Mouse (Mus musculus): ENCODE results near the gene Arhgap32.

The Arhgap32 gene

DNA sequence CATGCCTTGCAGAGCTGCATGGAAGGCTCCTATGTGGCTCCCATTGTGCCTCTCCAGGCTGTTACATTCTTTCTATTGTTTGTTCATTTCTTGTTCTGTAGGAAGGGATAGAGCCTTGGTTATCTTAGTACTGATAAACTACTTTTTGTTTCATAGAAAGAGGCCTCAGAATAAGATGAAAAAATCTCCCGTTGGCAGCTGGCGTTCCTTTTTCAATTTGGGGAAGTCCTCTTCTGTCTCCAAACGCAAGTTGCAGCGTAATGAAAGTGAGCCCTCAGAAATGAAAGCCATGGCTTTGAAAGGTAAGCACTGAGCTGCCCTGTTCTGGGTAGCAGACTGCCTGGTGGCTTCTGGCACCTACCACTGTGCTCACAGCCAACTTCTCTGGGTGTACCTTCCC is 134.6 kb downstream of the Arhgap32 start:
- no peak for DNase-seq (ENCODE audit: low spot score)

DNA sequence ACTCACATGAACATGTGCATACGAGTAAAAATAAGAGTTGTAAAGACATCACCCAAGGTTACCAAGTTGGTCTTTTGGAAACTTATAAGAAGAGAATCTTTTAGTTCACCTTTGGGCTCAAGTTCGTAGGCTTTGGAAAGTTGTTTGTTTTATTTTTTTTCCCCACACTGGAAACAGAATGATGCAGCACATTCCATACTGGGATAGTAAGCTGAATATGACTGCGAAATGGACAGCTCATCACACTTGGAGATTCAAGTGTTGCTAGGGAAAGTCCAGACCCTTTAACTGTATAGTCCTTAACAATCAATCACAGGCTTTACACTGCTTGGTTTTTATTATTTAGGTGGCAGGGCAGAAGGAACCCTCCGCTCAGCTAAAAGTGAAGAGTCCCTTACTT is 137.8 kb downstream of the Arhgap32 start:
- no peak for DNase-seq (ENCODE audit: low spot score)

DNA sequence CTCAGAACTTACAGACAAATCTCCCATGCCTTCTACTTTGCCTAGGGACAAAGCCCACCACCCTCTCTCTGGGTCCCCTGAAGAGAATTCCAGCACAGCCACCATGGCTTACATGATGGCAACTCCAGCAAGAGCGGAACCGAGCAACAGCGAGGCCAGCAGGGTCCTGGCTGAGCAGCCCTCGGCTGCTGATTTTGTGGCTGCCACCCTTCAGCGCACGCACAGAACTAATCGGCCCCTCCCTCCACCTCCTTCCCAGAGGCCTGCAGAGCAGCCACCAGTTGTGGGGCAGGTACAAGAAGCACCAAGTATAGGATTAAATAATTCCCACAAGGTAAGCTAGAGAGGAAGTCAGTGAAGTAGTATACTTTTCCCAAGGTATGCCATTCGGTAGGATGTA is 141.4 kb downstream of the Arhgap32 start:
- DNase-seq (ENCODE audit: low spot score) = no peak

DNA sequence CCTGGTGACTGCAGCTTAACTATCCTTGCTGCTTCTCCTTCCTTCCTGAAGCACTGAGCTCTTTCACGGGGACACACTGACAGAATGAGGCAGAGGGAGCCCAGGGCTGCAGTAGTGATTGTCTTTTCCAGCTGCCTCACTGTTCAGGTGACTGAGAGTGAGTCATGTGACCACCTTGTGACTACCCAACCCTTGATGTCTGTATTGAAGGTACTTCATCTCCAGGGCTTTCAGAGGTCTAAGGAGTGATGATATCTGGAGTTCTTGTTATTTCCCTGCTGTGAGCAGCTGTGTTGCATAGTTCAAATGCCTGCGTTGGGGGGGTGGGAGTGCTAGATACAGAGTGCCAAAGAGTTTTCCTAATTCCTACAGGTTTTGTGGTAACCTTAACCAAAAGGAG is 141.9 kb downstream of the Arhgap32 start:
- peak; percentile 1 for DNase-seq (ENCODE audit: low spot score)

DNA sequence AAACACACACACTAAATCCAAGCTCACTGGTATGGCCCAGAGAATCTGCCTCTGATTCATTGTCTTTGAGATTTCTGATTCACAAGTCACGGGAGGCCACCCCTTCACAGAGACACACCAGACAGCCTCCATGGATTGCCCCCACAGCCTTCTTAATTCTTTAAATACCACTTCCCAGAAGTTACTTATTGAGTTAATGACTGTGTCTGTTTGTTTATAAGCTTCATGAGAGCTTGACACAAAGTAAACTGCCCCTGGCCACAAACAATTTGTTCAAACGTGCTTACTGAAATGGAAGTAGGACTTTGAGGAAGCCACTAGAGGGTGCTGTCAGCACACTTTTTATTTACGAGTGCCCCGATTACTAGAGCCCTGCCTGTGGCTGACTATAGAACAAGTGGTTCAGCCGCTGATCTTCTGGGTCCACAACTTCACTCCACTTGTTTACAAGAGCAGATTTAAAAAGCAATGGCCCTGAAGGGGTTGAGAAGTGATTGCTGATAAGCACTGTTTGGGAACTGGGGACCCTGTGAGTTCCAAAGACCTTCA is 156.0 kb downstream of the Arhgap32 start:
- peak; percentile 79 for DNase-seq (ENCODE audit: low spot score)

DNA sequence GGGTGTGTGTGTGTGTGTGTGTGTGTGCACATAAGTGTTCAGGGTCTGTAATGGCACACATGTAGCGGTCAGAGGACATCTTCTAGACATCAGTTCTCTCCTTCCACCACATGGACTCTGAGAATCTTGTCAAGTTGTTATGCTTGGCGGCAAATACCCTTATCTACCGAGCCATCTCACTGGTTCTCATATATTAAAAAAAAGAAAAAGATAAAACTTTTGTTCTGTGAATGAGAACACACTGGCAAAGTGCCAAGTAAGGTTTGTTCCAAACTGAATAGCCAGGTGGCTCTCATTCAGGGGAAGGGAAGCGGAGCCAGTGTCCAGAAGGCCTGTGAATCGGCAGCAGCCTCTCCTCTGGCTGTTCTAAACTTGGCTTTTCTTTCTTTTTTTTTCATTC is 162.1 kb downstream of the Arhgap32 start:
- DNase-seq (ENCODE audit: low spot score) = no peak

DNA sequence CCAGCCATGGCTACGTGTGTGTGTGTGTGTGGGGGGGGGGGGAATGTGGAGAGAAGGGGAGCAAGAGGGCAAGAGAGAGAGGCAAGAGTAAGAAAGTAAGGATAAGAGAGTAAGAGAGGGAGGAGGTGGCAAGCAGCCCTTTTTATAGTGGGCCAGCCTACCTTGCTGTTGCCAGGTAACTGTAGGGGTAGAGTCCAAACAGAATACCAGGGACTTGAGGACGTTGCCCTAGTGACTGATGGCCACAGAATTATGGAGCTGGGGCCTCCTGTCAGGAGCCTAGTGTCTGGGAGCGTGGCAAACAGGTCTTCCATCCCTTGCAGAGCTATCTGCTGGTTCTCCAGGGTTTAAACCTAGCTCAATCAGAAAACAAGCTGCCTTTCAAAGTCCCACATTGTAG is 163.9 kb downstream of the Arhgap32 start:
- DNase-seq (ENCODE audit: low spot score) = no peak

DNA sequence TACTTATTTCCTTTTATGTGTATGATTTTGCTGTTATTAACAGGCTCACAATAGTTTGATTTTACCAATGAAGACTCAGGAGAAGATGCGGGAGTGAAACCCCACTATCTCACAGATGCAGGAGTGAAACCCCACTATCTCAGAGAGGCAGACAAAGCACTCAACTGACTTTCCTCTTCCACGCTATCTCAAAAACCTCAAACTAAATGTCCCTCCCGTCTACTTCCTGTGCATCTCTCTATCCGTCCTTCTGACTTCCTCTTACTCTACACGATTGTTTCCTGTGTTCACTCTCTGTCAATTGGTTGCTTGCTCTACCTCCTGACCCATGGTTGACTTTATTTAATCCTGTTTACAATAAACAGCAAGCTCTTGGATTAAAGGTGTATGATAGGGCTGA is 164.5 kb downstream of the Arhgap32 start:
- no peak for DNase-seq (ENCODE audit: low spot score)

DNA sequence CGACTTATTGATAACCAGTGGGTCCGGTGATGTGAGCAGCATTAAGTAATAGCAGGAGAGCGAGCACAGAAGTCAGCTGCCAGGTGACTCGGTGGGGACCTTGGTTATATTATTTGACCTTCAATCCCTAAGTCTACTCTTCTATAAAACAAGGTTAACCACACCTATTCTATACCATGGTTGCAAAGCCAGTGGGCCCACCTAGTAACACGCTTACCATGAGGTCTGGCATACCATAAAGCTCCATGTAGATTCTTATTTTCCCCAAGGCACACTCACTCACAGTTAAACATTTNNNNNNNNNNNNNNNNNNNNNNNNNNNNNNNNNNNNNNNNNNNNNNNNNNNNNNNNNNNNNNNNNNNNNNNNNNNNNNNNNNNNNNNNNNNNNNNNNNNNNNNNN is 167.7 kb downstream of the Arhgap32 start:
- DNase-seq (ENCODE audit: low spot score) = no peak

DNA sequence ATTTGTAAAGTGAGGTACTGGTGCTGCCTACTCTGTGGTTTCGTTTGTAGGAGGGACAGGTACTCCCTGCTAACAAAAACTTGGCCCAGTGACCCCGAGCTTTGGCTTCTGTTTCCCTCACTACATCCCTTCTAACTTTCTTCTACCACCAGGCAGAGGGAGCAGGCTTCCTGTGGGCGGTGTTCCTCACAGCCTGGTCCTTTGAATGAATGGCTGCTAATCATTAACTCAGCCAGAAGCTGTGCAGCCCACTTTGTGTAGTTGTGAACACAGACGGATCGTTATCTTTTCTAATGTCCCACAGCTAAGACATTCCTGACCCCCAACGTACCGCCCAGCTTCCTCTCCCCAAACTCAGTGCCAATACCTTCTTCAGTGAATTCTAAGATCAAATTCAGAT is 175.7 kb downstream of the Arhgap32 start:
- DNase-seq (ENCODE audit: low spot score) = no peak

DNA sequence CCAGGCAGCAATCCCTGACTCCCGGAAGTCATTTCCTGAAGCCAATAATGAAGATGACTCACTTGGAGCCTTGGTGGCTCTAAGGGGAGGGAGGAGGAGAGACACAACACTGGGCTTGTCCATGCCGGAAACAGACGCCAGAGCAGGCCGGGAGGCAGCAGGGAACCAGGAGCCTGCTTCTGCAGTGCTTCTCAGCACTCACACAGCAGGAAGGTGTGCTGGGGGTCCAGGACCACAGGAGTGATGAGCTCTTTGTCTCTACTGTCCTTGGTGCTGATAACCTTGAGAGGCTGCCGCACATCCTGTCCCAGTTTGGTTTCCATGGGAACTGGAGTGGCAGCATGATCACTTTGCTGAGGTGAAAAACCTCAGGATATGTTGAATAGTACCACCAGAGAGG is 176.8 kb downstream of the Arhgap32 start:
- DNase-seq (ENCODE audit: low spot score) = peak; percentile 8

DNA sequence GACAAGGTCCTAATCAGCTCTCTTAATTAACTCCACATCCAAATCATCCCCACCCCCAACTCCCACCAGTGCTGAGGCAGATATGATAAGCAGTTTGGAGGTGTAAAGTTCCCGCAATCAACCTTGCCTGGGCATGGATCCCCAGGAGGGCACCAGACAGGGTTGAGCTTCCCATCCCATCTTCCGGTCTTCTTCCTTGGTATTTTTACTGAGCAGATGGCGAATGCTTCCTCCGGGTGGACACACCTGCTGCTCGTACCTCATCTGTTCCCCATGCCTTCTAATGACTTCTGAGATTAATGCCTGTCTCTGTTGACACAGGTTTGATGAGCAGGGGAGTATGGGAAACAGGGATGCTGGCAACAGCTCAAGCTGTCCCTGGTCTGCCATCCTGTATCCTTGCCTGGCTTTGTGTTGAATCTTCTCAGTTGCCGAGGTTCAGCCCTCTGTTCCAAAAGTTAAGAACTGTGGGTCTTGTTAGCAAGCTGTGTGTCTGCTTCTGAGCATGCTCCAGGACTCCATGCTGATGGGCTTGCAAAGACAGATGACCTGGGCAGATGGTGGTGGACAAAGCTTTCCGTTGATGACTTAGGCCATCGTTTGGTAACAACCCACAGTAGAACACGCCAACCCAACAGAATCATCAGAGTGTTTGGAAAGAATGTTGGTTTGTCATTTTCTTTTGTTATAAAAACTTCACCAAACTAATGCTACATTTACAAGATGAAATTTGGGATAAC is 179.3 kb downstream of the Arhgap32 start:
- no peak for DNase-seq (ENCODE audit: low spot score)

DNA sequence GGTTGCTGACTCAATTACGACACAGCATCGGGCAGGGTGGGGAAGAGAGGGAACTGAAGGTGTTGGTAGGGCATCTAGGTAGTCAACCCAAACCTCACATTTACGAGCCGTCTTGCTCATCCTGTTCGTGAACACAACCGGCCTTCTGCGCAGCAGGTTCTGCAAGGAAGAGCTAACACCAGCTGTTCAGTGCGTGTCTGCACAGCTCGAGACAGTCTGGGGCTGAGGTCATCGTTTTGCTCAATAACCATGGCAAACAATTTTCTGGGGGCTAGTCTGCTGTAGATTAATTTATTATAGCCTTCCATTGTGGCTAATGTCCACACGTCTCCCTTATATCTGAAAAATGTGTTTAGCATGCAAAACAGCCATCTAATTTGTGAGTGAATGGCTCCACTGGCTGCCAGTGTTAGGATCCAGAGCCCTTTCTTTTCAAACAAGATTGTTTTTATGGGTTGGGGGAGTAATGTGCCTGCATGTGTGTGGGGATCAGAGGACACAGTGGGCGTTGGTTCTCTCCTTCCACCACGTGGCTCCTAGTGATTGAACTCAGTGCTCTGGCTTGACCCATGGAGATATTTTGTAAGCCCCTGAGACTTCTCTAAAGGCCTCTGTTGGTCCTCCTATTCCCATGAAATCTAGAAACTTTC is 186.7 kb downstream of the Arhgap32 start:
- DNase-seq (ENCODE audit: low spot score) = no peak

DNA sequence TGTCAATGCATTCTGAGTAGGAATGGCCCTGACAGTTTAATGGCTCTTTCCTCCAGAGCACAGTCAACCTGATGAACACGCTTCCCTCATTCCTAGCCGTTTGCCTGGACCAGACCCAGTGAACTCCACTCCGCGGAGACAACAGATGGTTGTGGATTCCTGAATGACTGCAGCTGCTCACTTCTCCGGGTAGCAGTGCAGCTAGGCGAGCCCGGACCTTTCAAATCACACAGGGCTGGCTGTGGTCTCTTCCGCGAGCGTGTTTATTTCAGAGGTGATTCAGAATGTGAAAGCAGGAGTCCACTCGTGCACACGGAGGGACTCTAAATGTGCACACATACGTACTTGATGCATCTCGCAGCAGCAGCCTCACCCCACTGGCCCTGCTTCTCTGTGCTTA is 195.8 kb downstream of the Arhgap32 start:
- no peak for DNase-seq (ENCODE audit: low spot score)

DNA sequence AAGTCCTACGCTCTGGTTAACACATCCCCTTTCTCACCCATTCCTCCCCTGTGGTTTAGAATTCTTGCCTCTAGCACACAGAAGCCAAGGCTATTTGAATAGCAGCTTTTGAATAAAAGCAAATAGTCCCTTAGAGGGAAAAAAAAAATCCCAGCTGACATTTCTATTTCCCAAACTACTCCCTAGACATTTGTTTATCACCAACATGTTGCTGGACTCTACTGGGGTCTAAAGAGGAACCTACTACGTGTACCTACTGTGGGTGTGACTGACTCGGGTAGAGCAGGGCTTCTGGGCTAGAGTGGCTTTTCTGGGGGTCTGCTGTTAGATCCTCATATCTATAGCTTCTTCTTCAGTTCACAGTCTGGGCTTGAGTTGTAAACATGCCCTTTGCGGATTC is 196.3 kb downstream of the Arhgap32 start:
- DNase-seq (ENCODE audit: low spot score) = no peak

DNA sequence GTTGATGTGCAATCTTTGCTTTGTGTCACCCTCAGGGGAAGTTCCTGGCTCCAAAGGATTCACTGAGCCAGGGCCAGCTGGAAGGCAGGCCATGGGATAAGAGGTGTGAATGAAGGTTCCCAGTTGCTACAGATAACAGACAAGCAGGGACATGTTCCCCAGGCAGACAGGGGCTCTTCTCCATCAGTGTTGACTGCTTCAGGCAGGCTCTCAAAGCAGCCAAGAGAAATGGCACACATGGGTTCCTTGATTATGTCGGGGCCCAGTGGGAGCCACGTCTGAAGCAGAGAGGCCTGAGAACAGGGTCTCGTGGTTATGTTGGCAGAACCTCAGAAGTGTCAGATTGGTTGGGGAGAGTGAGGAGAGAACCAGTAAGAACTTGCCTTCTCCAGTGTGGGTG is 198.1 kb downstream of the Arhgap32 start:
- DNase-seq (ENCODE audit: low spot score) = peak; percentile 35

DNA sequence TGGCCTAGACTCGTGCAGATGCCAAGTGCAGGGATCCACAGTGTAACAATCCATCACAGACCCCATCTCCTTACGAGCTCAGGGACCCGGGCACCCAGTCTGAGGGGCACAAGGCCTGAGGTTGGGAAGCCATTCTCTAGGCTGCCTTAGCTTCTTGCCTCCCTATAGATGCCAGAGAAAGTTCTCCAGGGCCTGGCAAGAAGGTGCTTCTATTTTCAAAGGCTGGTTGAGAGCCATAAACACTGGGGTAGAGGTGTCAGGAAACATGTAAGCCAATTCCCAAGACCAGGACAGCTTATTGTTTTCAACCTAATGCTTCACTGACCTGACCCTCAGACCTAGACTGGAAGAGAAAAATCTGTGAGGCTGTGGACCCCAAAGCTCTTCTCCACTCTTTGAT is 200.1 kb downstream of the Arhgap32 start:
- DNase-seq (ENCODE audit: low spot score) = no peak

Data from lung, postnatal 25 days (tissue).